Mouse (Mus musculus): ENCODE measurements at regions not wholly inside any gene's neighbourhood (a gene's known extent, or its start where the extent isn't known, plus 50 kb on each side); places are given as distances from the start of the nearest gene placed in this dataset.

GRCm38 (mm10) chr16:20866771-20867170 lies 132.5 kb upstream of the Thpo start:
- TF ChIP-seq EP300 (IDR thresholded peaks at IDR 0.05; ENCODE audit: low read depth) (no peak), CTCF (IDR thresholded peaks at IDR 0.05; ENCODE audit: low read depth) (no peak)

All from liver, embryonic 14.5 days (tissue).